Mouse (Mus musculus) heart, embryonic 14.5 days (tissue): ENCODE results near the gene Cdh23. TPM values are rescaled to one million over a fixed set of nuclear protein-coding genes. Genes with fewer than 3 reads are reported as not detected.

Experiments used
- ATAC-seq: fragments of 200-750 bp; cut with Nextera tagmentation; 2 replicates; pipeline ENCODE4 v1.8.0; 2017; ENCODE audit warnings: low read depth, moderate TSS enrichment; ENCODE audit not compliant: insufficient number of reproducible peaks, insufficient read depth, low FRiP score
- H3K27ac ChIP-seq, 2 experiments: fragments of 200-500 bp in 1 of 2; fragments of 300-500 bp in 1 of 2; sonication (generic) in 1 of 2; replicated peaks in 1 of 2; 2 replicates each; pipeline ENCODE4 v1.5.1; 2012 to 2014; ENCODE audit warnings: low read depth in 2 of 2, low read length in 2 of 2, control low read depth in 1 of 2, mild to moderate bottlenecking in 1 of 2, mixed read lengths in 1 of 2; ENCODE audit not compliant: control insufficient read depth in 1 of 2, insufficient read depth in 1 of 2
- H3K27me3 ChIP-seq: fragments of 300-500 bp; sonication (generic); 2 replicates; pipeline ENCODE4 v1.6.1; 2014; ENCODE audit warnings: mild to moderate bottlenecking, low read length, control low read depth; ENCODE audit not compliant: control insufficient read depth, insufficient read depth
- H3K36me3 ChIP-seq: fragments of 300-500 bp; sonication (generic); 2 replicates; pipeline ENCODE4 v1.6.1; 2014; ENCODE audit warnings: mild to moderate bottlenecking, control low read depth, low read length, mixed read lengths; ENCODE audit not compliant: control insufficient read depth, insufficient read depth
- H3K4me1 ChIP-seq, 2 experiments: fragments of 200-500 bp in 1 of 2; fragments of 300-500 bp in 1 of 2; sonication (generic) in 1 of 2; 2 replicates each; pipeline ENCODE4 v1.6.1; 2012 to 2014; ENCODE audit warnings: low read length in 2 of 2, control low read depth in 1 of 2, mixed read lengths in 1 of 2; ENCODE audit not compliant: control insufficient read depth in 2 of 2, insufficient read depth in 2 of 2
- H3K4me2 ChIP-seq: fragments of 300-500 bp; sonication (generic); 2 replicates; pipeline ENCODE4 v1.6.1; 2014; ENCODE audit warnings: mild to moderate bottlenecking, low read length
- H3K4me3 ChIP-seq, 2 experiments: fragments of 200-500 bp in 1 of 2; fragments of 300-500 bp in 1 of 2; sonication (generic) in 1 of 2; 2 replicates each; pipeline ENCODE4 v1.5.1; 2012 to 2014; ENCODE audit warnings: low read length in 2 of 2, mild to moderate bottlenecking in 2 of 2, control low read depth in 1 of 2, low read depth in 1 of 2, moderate library complexity in 1 of 2; ENCODE audit not compliant: control insufficient read depth in 1 of 2, insufficient read depth in 1 of 2
- H3K9ac ChIP-seq: fragments of 300-500 bp; sonication (generic); 2 replicates; pipeline ENCODE4 v1.6.1; 2014; ENCODE audit warnings: mild to moderate bottlenecking, low read length
- H3K9me3 ChIP-seq: fragments of 300-500 bp; sonication (generic); 2 replicates; pipeline ENCODE4 v1.6.1; 2016; ENCODE audit warnings: low read length, control low read depth; ENCODE audit not compliant: control insufficient read depth
- WGBS: fragments of 180-500 bp; shearing (Covaris S2); extraction: QIAGEN DNeasy Blood & Tissue Kit; methylation state at CpG from one replicate; pipeline ENCODE4 v1.1.7; 2014; 5-methylcytosine and 5-hydroxymethylcytosine counted together
- polyA plus RNA-seq: library from polyadenylated mRNA; unstranded; fragments of >200 nt; fragmentation: Nextera tagmentation; extraction: Ambion mirVana; gene quantifications from 2 replicates; pipeline ENCODE4 v1.2.1, GENCODE M21; 2014

Gene Cdh23
- polyA plus RNA-seq, 1 experiment from 2014 or later: 0.31 TPM

GRCm38 (mm10) chr10:60527949-60528348, 168.3 kb downstream of the Cdh23 start:
- Histone ChIP-seq H3K4me3 (no peak overlapping the region), H3K27me3 (peaks cover 1% of the 10 kb centered on the region; the same call in 1 of the 2 replicates), H3K4me2 (no peak overlapping the region), H3K9ac (no peak overlapping the region), H3K36me3 (no peaks in the 10 kb centered on the region), H3K27ac (no peak overlapping the region), H3K9me3 (no peaks in the 10 kb centered on the region), H3K4me1 (no peaks in the 10 kb centered on the region)
- no peak for ATAC-seq
- WGBS: 75% methylated on average over 7 of the region's 7 CpGs

GRCm38 (mm10) chr10:60525081-60525480, 171.2 kb downstream of the Cdh23 start:
- Histone ChIP-seq H3K27ac (no peak overlapping the region), H3K9me3 (no peaks in the 10 kb centered on the region), H3K4me3 (no peak overlapping the region), H3K27me3 (no peaks in the 10 kb centered on the region; the same call in 1 of the 2 replicates), H3K36me3 (no peaks in the 10 kb centered on the region), H3K9ac (no peak overlapping the region), H3K4me2 (no peak overlapping the region), H3K4me1 (no peaks in the 10 kb centered on the region)
- 67% methylated on average over 8 of the region's 8 CpGs for WGBS
- ATAC-seq: no peak

DNA sequence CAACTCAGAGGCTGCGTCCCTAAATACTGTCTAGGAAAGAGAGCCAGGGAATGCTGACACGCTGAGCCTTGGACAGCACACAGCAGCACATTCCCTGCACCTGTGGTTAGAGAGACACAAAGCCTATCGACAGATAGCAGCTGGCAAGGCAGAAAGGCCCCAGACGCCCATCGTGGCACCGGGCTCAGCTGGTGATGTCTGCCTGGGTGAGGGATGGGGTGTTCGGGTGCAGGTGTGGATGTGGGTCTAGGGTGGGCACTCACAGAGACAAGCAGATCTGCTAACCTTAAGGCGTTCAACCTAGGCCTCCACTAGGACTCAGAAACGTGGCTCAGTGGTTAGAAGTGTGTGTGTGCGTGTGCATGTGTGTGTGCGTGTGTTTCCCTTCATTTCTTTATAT, 180.0 kb downstream of the Cdh23 start:
- no peak for ATAC-seq
- no peaks in the 10 kb centered on the region for H3K4me1 ChIP-seq
- no peaks in the 10 kb centered on the region for H3K27me3 ChIP-seq
- no peaks in the 10 kb centered on the region for H3K36me3 ChIP-seq
- no peak overlapping the region for H3K27ac ChIP-seq
- H3K9ac ChIP-seq: no peak overlapping the region
- no peak overlapping the region for H3K4me2 ChIP-seq
- H3K4me3 ChIP-seq: no peak overlapping the region
- H3K9me3 ChIP-seq: no peaks in the 10 kb centered on the region
- 81% methylated on average over 11 of the region's 11 CpGs for WGBS

GRCm38 (mm10) chr10:60498538-60498937, 197.8 kb downstream of the Cdh23 start:
- Histone ChIP-seq H3K4me2 (no peak overlapping the region), H3K4me1 (no peaks in the 10 kb centered on the region), H3K9me3 (no peaks in the 10 kb centered on the region), H3K36me3 (no peaks in the 10 kb centered on the region), H3K27ac (no peak overlapping the region), H3K27me3 (peaks cover 11% of the 10 kb centered on the region), H3K4me3 (no peak overlapping the region), H3K9ac (no peak overlapping the region)
- no peak for ATAC-seq
- 28% methylated on average over 4 of the region's 4 CpGs for WGBS

GRCm38 (mm10) chr10:60495070-60495469, 201.2 kb downstream of the Cdh23 start:
- Histone ChIP-seq H3K9me3 (no peaks in the 10 kb centered on the region), H3K4me2 (no peak overlapping the region), H3K4me1 (no peaks in the 10 kb centered on the region), H3K9ac (no peak overlapping the region), H3K36me3 (no peaks in the 10 kb centered on the region), H3K27ac (no peak overlapping the region), H3K27me3 (peaks cover 11% of the 10 kb centered on the region), H3K4me3 (no peak overlapping the region)
- 14% methylated on average over 6 of the region's 6 CpGs for WGBS
- ATAC-seq: no peak

- H3K4me2 ChIP-seq: no peak overlapping the region
- H3K27ac ChIP-seq: no peak overlapping the region
- H3K9me3 ChIP-seq: no peaks in the 10 kb centered on the region
- no peak overlapping the region for H3K9ac ChIP-seq
- no peaks in the 10 kb centered on the region for H3K36me3 ChIP-seq
- H3K27me3 ChIP-seq: peaks cover 7% of the 10 kb centered on the region
- ATAC-seq: no peak
- no peaks in the 10 kb centered on the region for H3K4me1 ChIP-seq
- 58% methylated on average over 2 of the region's 2 CpGs for WGBS
- H3K4me3 ChIP-seq: no peak overlapping the region
Measured at GRCm38 (mm10) chr10:60491538-60491937, 204.8 kb downstream of the Cdh23 start.

DNA sequence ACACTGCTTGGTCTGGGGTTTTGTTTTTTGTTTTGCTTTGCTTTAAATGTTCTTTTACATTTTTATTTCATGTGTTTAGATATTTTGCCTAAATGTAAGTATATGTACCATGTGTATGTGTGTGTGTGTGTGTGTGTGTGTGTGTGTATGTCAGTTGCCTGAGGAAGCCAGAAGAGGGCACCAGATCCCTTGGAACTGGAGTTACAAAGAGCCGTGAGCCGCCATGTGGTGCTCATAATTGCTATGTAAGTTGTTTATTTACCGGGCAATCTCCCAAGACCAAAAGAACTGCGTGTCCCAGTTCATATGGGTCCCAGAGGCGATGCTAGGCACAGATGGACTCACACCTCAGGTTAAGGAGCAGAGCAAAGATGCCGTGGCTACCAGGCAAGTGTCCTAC, 214.9 kb downstream of the Cdh23 start:
- 92% methylated on average over 6 of the region's 6 CpGs for WGBS
- Histone ChIP-seq H3K27ac (no peak overlapping the region), H3K36me3 (no peaks in the 10 kb centered on the region), H3K4me3 (no peak overlapping the region), H3K9ac (no peak overlapping the region), H3K27me3 (peaks cover 4% of the 10 kb centered on the region), H3K9me3 (no peaks in the 10 kb centered on the region), H3K4me1 (peaks cover 0 to 2% of the 10 kb centered on the region in 2 experiments; a peak in 1 of 4 replicates), H3K4me2 (no peak overlapping the region)
- no peak for ATAC-seq

GRCm38 (mm10) chr10:60474549-60474948, 221.7 kb downstream of the Cdh23 start:
- H3K9ac ChIP-seq: no peak overlapping the region
- H3K27ac ChIP-seq: no peak overlapping the region
- no peak overlapping the region for H3K4me3 ChIP-seq
- H3K4me2 ChIP-seq: no peak overlapping the region
- no peaks in the 10 kb centered on the region for H3K36me3 ChIP-seq
- H3K27me3 ChIP-seq: peaks cover 37% of the 10 kb centered on the region
- ATAC-seq: no peak
- no peaks in the 10 kb centered on the region for H3K4me1 ChIP-seq
- 55% methylated on average over 5 of the region's 5 CpGs for WGBS
- no peaks in the 10 kb centered on the region for H3K9me3 ChIP-seq
